Mouse (Mus musculus) activated CD4-positive, CD25-positive, alpha-beta regulatory T cell, adult 4 months (primary cell): Measurements from ENCODE around the gene Fabp1. TPM values are rescaled to one million over a fixed set of nuclear protein-coding genes. Genes with fewer than 3 reads are reported as not detected.

Experiments used
- ATAC-seq: one replicate; pipeline ENCODE4 v1.8.0; 2017
- polyA plus RNA-seq, 2 experiments: library from polyadenylated mRNA; unstranded; fragments of 100-300 nt; shearing (Covaris generic); gene quantifications; one replicate each; pipeline ENCODE4 v1.2.1; 2017

Gene Fabp1
- polyA plus RNA-seq, 2 experiments from 2014 or later: not detected

GRCm38 (mm10) chr6:71212471-71212870 is 12.8 kb downstream of the Fabp1 start:
- no peak for ATAC-seq

- no peak for ATAC-seq
Observed at GRCm38 (mm10) chr6:71221501-71221900, 21.9 kb downstream of the Fabp1 start.

- ATAC-seq: no peak
Observed at GRCm38 (mm10) chr6:71224184-71224943, 24.7 kb downstream of the Fabp1 start.

- no peak for ATAC-seq
Observed at GRCm38 (mm10) chr6:71226544-71226943, 26.9 kb downstream of the Fabp1 start.

- ATAC-seq: no peak
Observed at GRCm38 (mm10) chr6:71227157-71227770, 27.6 kb downstream of the Fabp1 start.

GRCm38 (mm10) chr6:71235121-71235520 is 35.5 kb downstream of the Fabp1 start:
- no peak for ATAC-seq

- no peak for ATAC-seq
Observed at GRCm38 (mm10) chr6:71235944-71236343, 36.3 kb downstream of the Fabp1 start.

- ATAC-seq: no peak
Observed at GRCm38 (mm10) chr6:71236506-71236905, 36.9 kb downstream of the Fabp1 start.

GRCm38 (mm10) chr6:71237031-71237431 is 37.4 kb downstream of the Fabp1 start:
- ATAC-seq: no peak

GRCm38 (mm10) chr6:71239069-71239750 is 39.6 kb downstream of the Fabp1 start:
- ATAC-seq: no peak

- no peak for ATAC-seq
Observed at GRCm38 (mm10) chr6:71240831-71241230, 41.2 kb downstream of the Fabp1 start.

- no peak for ATAC-seq
Observed at GRCm38 (mm10) chr6:71242811-71243210, 43.2 kb downstream of the Fabp1 start.

- ATAC-seq: no peak
Observed at GRCm38 (mm10) chr6:71243258-71243657, 43.6 kb downstream of the Fabp1 start.

- no peak for ATAC-seq
Observed at GRCm38 (mm10) chr6:71248420-71248819, 48.8 kb downstream of the Fabp1 start.

GRCm38 (mm10) chr6:71249615-71250014 is 50.0 kb downstream of the Fabp1 start:
- no peak for ATAC-seq

- ATAC-seq: no peak
Observed at GRCm38 (mm10) chr6:71250951-71251350, 51.3 kb downstream of the Fabp1 start.

- ATAC-seq: no peak
Observed at GRCm38 (mm10) chr6:71254456-71254855, 54.8 kb downstream of the Fabp1 start.

Other genes with a start within 250 kb of the Fabp1 start
- not detected for gene Foxi3, start 243.3 kb upstream of the Fabp1 start, polyA plus RNA-seq
- 1 to 10 TPM; 1.7 to 2.2 TPM for gene Thnsl2, start 55.4 kb upstream of the Fabp1 start, polyA plus RNA-seq
- gene Krcc1, start 71.8 kb downstream of the Fabp1 start, polyA plus RNA-seq: 100 to 1,000 TPM in 1 of 2 experiments, 10 to 100 TPM in 1; 88.6 to 106 TPM
- gene Smyd1, start 122.4 kb downstream of the Fabp1 start, polyA plus RNA-seq: not detected
- gene Cd8b1, start 123.0 kb downstream of the Fabp1 start, polyA plus RNA-seq: 10 to 100 TPM; 13.1 to 17.9 TPM
- 1 to 10 TPM; 1.9 to 2.7 TPM for gene Cd8a, start 173.6 kb downstream of the Fabp1 start, polyA plus RNA-seq
- 10 to 100 TPM; 13.5 to 15.7 TPM for gene Rmnd5a, start 240.8 kb downstream of the Fabp1 start, polyA plus RNA-seq